Mouse (Mus musculus) T-cell, adult 66 days (primary cell): Measurements from ENCODE around the gene Iqcn. TPM values are rescaled to one million over a fixed set of nuclear protein-coding genes. Genes with fewer than 3 reads are reported as not detected.

ENCODE experiments used
- total RNA-seq, 2 experiments: library from RNA; stranded (reverse); gene quantifications; 3 replicates in 1 of 2; 4 replicates in 1 of 2; pipeline ENCODE4 v1.2.4; 2023

The Iqcn gene
- 1 to 10 TPM; 3.7 to 7.6 TPM for total RNA-seq

GRCm38 (mm10) chr8:70703287-70703686 is at the start of gene Iqcn:
Gene Iqcn (plus strand): TSS chr8:70703457.

GRCm38 (mm10) chr8:70660273-70660725 is 43.0 kb upstream of the Iqcn start, which contains the start of gene Pgpep1:
Gene Pgpep1 (minus strand): TSS chr8:70660388.

GRCm38 (mm10) chr8:70673079-70673856 is 30.0 kb upstream of the Iqcn start, which contains the start of gene Lsm4:
Gene Lsm4 (plus strand): TSS chr8:70673248.

GRCm38 (mm10) chr8:70698310-70699109 is 4.7 kb upstream of the Iqcn start, which contains the start of gene Jund:
Gene Jund (plus strand): TSS chr8:70698949.

GRCm38 (mm10) chr8:70718297-70718696 is 15.0 kb downstream of the Iqcn start, which contains the start of gene Gm3336:
Gene Gm3336 (plus strand): TSS chr8:70718543.

GRCm38 (mm10) chr8:70723486-70724210 is 20.4 kb downstream of the Iqcn start, which contains the start of gene Pde4c:
Gene Pde4c (plus strand): TSS chr8:70723720.

GRCm38 (mm10) chr8:70754043-70754870 is 51.0 kb downstream of the Iqcn start, which contains the start of gene Rab3a:
Gene Rab3a (plus strand): TSS chr8:70754679.

GRCm38 (mm10) chr8:70760775-70761406 is 57.6 kb downstream of the Iqcn start, which contains the start of gene Mpv17l2:
Gene Mpv17l2 (minus strand): TSS chr8:70760946.

Other genes with a start within 250 kb of the Iqcn start
- gene Klhl26, start 226.5 kb upstream of the Iqcn start, total RNA-seq, result 10 to 100 TPM in 1 of 2 experiments, 1 to 10 TPM in 1; 9.8 to 10.7 TPM
- gene Tmem59l, start 216.1 kb upstream of the Iqcn start, total RNA-seq, result not detected
- gene Crlf1, start 210.3 kb upstream of the Iqcn start, total RNA-seq, result not detected
- gene Rex1bd, start 196.7 kb upstream of the Iqcn start, total RNA-seq, result 10 to 100 TPM; 64.4 to 64.7 TPM
- 1,000 to 10,000 TPM; 3,558 to 3,776 TPM for gene Uba52, start 192.7 kb upstream of the Iqcn start, total RNA-seq
- 100 to 1,000 TPM; 257 to 281 TPM for gene Fkbp8, start 175.7 kb upstream of the Iqcn start, total RNA-seq
- gene Kxd1, start 175.5 kb upstream of the Iqcn start, total RNA-seq, result 10 to 100 TPM; 57.3 to 61.1 TPM
- gene Ell, start 164.0 kb upstream of the Iqcn start, total RNA-seq, result 10 to 100 TPM; 27.8 to 29.0 TPM
- 10 to 100 TPM; 76.4 to 85.3 TPM for gene Isyna1, start 109.1 kb upstream of the Iqcn start, total RNA-seq
- gene Ssbp4, start 94.6 kb upstream of the Iqcn start, total RNA-seq, result 100 to 1,000 TPM in 1 of 2 experiments, 10 to 100 TPM in 1; 93.5 to 116 TPM
- 1 to 10 TPM in 1 of 2 experiments, under 1 TPM in 1; 0.98 to 1.3 TPM for gene Lrrc25, start 87.3 kb upstream of the Iqcn start, total RNA-seq
- not detected for gene Gdf15, start 71.0 kb upstream of the Iqcn start, total RNA-seq
- 1 to 10 TPM; 2.6 to 3.7 TPM for gene Pgpep1, start 43.1 kb upstream of the Iqcn start, total RNA-seq
- gene Lsm4, start 30.2 kb upstream of the Iqcn start, total RNA-seq, result 100 to 1,000 TPM; 133 to 142 TPM
- gene Jund, start 4.5 kb upstream of the Iqcn start, total RNA-seq, result 100 to 1,000 TPM; 758 to 827 TPM
- gene Gm3336, start 15.1 kb downstream of the Iqcn start, total RNA-seq, result not detected
- gene Pde4c, start 20.3 kb downstream of the Iqcn start, total RNA-seq, result under 1 TPM; 0.32 to 0.47 TPM
- gene Rab3a, start 51.2 kb downstream of the Iqcn start, total RNA-seq, result 1 to 10 TPM; 6.0 to 6.4 TPM
- 10 to 100 TPM; 20.7 to 25.0 TPM for gene Mpv17l2, start 57.5 kb downstream of the Iqcn start, total RNA-seq
- 10 to 100 TPM; 14.2 to 17.2 TPM for gene Pik3r2, start 73.3 kb downstream of the Iqcn start, total RNA-seq
- 100 to 1,000 TPM; 188 to 190 TPM for gene Mast3, start 101.6 kb downstream of the Iqcn start, total RNA-seq
- 10 to 100 TPM in 1 of 2 experiments, 1 to 10 TPM in 1; 8.1 to 19.1 TPM for gene Il12rb1, start 105.0 kb downstream of the Iqcn start, total RNA-seq
- 10 to 100 TPM; 36.5 to 42.1 TPM for gene Arrdc2, start 136.3 kb downstream of the Iqcn start, total RNA-seq
- gene Kcnn1, start 159.8 kb downstream of the Iqcn start, total RNA-seq, result not detected
- 10 to 100 TPM; 36.5 to 43.1 TPM for gene Ccdc124, start 170.5 kb downstream of the Iqcn start, total RNA-seq
- gene Slc5a5, start 189.3 kb downstream of the Iqcn start, total RNA-seq, result not detected
- 1,000 to 10,000 TPM; 4,919 to 4,946 TPM for gene Rpl18a, start 194.0 kb downstream of the Iqcn start, total RNA-seq
- 10 to 100 TPM; 61.1 to 74.6 TPM for gene Map1s, start 202.5 kb downstream of the Iqcn start, total RNA-seq